Mouse (Mus musculus): ENCODE measurements around the gene Gnptab. TPM values are rescaled to one million over a fixed set of nuclear protein-coding genes. Genes with fewer than 3 reads are reported as not detected.

Gnptab gene
- 30.7 TPM for total RNA-seq (2023)

DNA sequence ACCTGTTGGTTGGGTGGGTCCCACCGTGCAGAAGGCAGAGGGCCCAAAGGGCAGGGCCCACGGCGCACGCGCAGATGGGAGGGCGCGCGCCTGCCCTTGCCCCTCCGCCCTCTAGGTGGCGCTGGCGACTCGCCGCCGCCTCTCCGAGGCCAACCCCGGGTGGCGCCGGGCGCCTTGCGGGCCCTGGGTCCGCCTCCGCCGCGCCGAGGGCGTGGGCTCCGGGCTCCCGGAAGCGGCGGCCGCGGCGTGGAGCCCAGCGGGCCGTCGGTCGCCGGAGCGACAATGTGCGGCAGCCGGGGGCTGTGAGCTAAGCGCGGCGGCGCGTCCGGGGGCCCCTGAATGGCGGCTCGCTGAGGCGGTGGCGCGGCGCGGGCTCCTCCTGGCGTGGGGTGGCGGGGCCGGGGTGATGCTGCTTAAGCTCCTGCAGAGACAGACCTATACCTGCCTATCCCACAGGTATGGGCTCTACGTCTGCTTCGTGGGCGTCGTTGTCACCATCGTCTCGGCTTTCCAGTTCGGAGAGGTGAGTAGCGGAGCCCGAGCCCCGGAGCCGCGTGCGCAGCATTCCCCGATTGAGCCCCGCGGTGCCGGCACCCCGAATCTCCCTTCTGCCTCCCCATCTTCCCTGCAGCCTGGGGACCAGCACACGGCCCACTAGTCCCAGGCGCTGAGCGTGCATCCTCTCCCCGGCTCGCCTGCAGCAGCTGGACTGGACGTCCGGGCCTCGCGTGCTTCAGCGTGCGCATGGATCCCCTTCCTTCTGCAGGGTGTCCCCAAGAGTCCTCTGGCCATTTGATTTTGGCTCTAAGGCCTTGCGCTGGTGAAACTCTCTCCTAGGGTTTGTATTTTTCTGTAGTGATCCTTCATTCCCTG is at the start of gene Gnptab, which contains the start of gene Dram1:
Gene Gnptab (plus strand): TSS at position 120 of the 873 bp plus-strand sequence.
Gene Dram1 (minus strand): TSS at position 68 of the 873 bp plus-strand sequence.

GRCm38 (mm10) chr10:88459502-88459992 is 80.6 kb downstream of the Gnptab start, which contains the start of gene Sycp3:
Sycp3 (plus strand) TSS chr10:88459569.

Other genes with a start within 250 kb of the Gnptab start
- gene Parpbp, start 232.2 kb upstream of the Gnptab start, total RNA-seq (2023): 0.77 TPM
- gene Nup37, start 232.1 kb upstream of the Gnptab start, total RNA-seq (2023): 6.6 TPM
- gene Washc3, start 178.0 kb upstream of the Gnptab start, total RNA-seq (2023): 54.0 TPM
- 0.33 TPM for gene Dram1, start 52 bp upstream of the Gnptab start, total RNA-seq (2023)
- not detected for gene Sycp3, start 80.4 kb downstream of the Gnptab start, total RNA-seq (2023)
- gene Chpt1, start 124.9 kb downstream of the Gnptab start, total RNA-seq (2023): 3.1 TPM
- not detected for gene Mybpc1, start 226.0 kb downstream of the Gnptab start, total RNA-seq (2023)

Measured in CD4-positive naive resting alpha-beta T cell, adult 57 days (primary cell).